Mouse (Mus musculus) myocyte (in vitro differentiated cells): ENCODE measurements around the gene Lrrc75a.

Experiments used
- CEBPB ChIP-seq: IDR thresholded peaks from 2 replicates; pipeline ENCODE4 v1.6.1; 2011; ENCODE audit warnings: mild to moderate bottlenecking, moderate library complexity; ENCODE audit not compliant: poor library complexity, insufficient read depth, severe bottlenecking
- E2F4 ChIP-seq: IDR thresholded peaks from one replicate; pipeline ENCODE4 v1.6.1; 2011; ENCODE audit warnings: mild to moderate bottlenecking, control low read depth, moderate library complexity; ENCODE audit not compliant: insufficient read depth
- MYOD1 ChIP-seq, 3 experiments: IDR thresholded peaks; one replicate each; pipeline ENCODE4 v1.6.1; 2011; ENCODE audit warnings: control low read depth in 2 of 3, low read depth in 2 of 3, mild to moderate bottlenecking in 2 of 3, moderate library complexity in 1 of 3; ENCODE audit not compliant: insufficient read length in 2 of 3, control insufficient read depth in 1 of 3
- POLR2A ChIP-seq: IDR thresholded peaks from one replicate; pipeline ENCODE4 v1.6.1; 2011; ENCODE audit warnings: low read depth, mild to moderate bottlenecking, control low read depth, moderate library complexity; ENCODE audit not compliant: insufficient read length
- POLR2AphosphoS2 ChIP-seq: IDR thresholded peaks from one replicate; pipeline ENCODE4 v1.6.1; 2011; ENCODE audit warnings: low read depth, control low read depth; ENCODE audit not compliant: insufficient read length
- TCF3 ChIP-seq: IDR thresholded peaks from one replicate; pipeline ENCODE4 v1.6.1; 2011; ENCODE audit warnings: low read depth, control low read depth; ENCODE audit not compliant: insufficient read length
- USF1 ChIP-seq: IDR thresholded peaks from one replicate; pipeline ENCODE4 v1.6.1; 2011; ENCODE audit warnings: low read depth, mild to moderate bottlenecking, control low read depth, moderate library complexity

- TF ChIP-seq CEBPB (no peak), E2F4 (no peak), MYOD1 (IDR thresholded peaks at IDR 0.05; ENCODE audit: control insufficient read depth in 1 of 3, insufficient read length in 2 of 3, low read depth in 2 of 3) (no peak), POLR2AphosphoS2 (no peak), POLR2A (no peak), USF1 (no peak), TCF3 (no peak)
Observed at GRCm38 (mm10) chr11:62646958-62647515, 1.3 kb downstream of the Lrrc75a start.
